Mouse (Mus musculus): ENCODE results near the gene Dynlt1b. TPM values are rescaled to one million over a fixed set of nuclear protein-coding genes. Genes with fewer than 3 reads are reported as not detected.
"Not testable (repeated sequence)": the region's sequence is repeated elsewhere in the genome, so short reads cannot be mapped to it uniquely, and the experiment has no call there.

Dynlt1b gene
- polyA plus RNA-seq, 1 experiment from 2014 or later = 317 TPM

GRCm38 (mm10) chr17:6439913-6440312, 10.0 kb downstream of the Dynlt1b start:
- not testable (repeated sequence) for DNase-seq (ENCODE audit: low read depth, low spot score)

GRCm38 (mm10) chr17:6440493-6441077, 10.7 kb downstream of the Dynlt1b start:
- H3K27me3 ChIP-seq; POLR2A ChIA-PET; in situ Hi-C loops (cut with MboI; ENCODE audit: low pct_unique_long_range_greater_than_20kb); CTCF ChIA-PET; ATAC-seq; DNase-seq (ENCODE audit: low read depth, low spot score): not testable (repeated sequence)

More at GRCm38 (mm10) chr17:6439913-6440312, 10.0 kb downstream of the Dynlt1b start:
- CTCF ChIA-PET; in situ Hi-C loops (cut with MboI; ENCODE audit: low pct_unique_long_range_greater_than_20kb); POLR2A ChIA-PET; H3K27me3 ChIP-seq; ATAC-seq: not testable (repeated sequence)

- CTCF ChIA-PET; H3K27me3 ChIP-seq; ATAC-seq; DNase-seq (ENCODE audit: low read depth, low spot score); POLR2A ChIA-PET; in situ Hi-C loops (cut with MboI; ENCODE audit: low pct_unique_long_range_greater_than_20kb): not testable (repeated sequence)
These were observed 11.3 kb downstream of the Dynlt1b start for GRCm38 (mm10) chr17:6441254-6441653.

GRCm38 (mm10) chr17:6442513-6442912, 12.6 kb downstream of the Dynlt1b start:
- CTCF ChIA-PET; in situ Hi-C loops (cut with MboI; ENCODE audit: low pct_unique_long_range_greater_than_20kb); ATAC-seq; DNase-seq (ENCODE audit: low read depth, low spot score); H3K27me3 ChIP-seq; POLR2A ChIA-PET: not testable (repeated sequence)

GRCm38 (mm10) chr17:6445794-6446587, 16.1 kb downstream of the Dynlt1b start:
- ATAC-seq; H3K27me3 ChIP-seq; in situ Hi-C loops (cut with MboI; ENCODE audit: low pct_unique_long_range_greater_than_20kb); DNase-seq (ENCODE audit: low read depth, low spot score); POLR2A ChIA-PET; CTCF ChIA-PET: not testable (repeated sequence)

GRCm38 (mm10) chr17:6448293-6448692, 18.4 kb downstream of the Dynlt1b start:
- CTCF ChIA-PET; in situ Hi-C loops (cut with MboI; ENCODE audit: low pct_unique_long_range_greater_than_20kb); DNase-seq (ENCODE audit: low read depth, low spot score); POLR2A ChIA-PET; H3K27me3 ChIP-seq; ATAC-seq: not testable (repeated sequence)

- POLR2A ChIA-PET; ATAC-seq; in situ Hi-C loops (cut with MboI; ENCODE audit: low pct_unique_long_range_greater_than_20kb); DNase-seq (ENCODE audit: low read depth, low spot score); H3K27me3 ChIP-seq; CTCF ChIA-PET: not testable (repeated sequence)
These were observed 19.3 kb downstream of the Dynlt1b start for GRCm38 (mm10) chr17:6449166-6449565.

- H3K27me3 ChIP-seq; DNase-seq (ENCODE audit: low read depth, low spot score); in situ Hi-C loops (cut with MboI; ENCODE audit: low pct_unique_long_range_greater_than_20kb); ATAC-seq; POLR2A ChIA-PET; CTCF ChIA-PET: not testable (repeated sequence)
These were observed 21.3 kb downstream of the Dynlt1b start for GRCm38 (mm10) chr17:6451205-6451604.

GRCm38 (mm10) chr17:6452689-6453088, 22.8 kb downstream of the Dynlt1b start:
- DNase-seq (ENCODE audit: low read depth, low spot score); CTCF ChIA-PET; POLR2A ChIA-PET; in situ Hi-C loops (cut with MboI; ENCODE audit: low pct_unique_long_range_greater_than_20kb); H3K27me3 ChIP-seq; ATAC-seq: not testable (repeated sequence)

- H3K27me3 ChIP-seq; CTCF ChIA-PET; ATAC-seq; in situ Hi-C loops (cut with MboI; ENCODE audit: low pct_unique_long_range_greater_than_20kb); POLR2A ChIA-PET; DNase-seq (ENCODE audit: low read depth, low spot score): not testable (repeated sequence)
These were observed 24.8 kb downstream of the Dynlt1b start for GRCm38 (mm10) chr17:6454703-6455102.

- ATAC-seq; DNase-seq (ENCODE audit: low read depth, low spot score); CTCF ChIA-PET; in situ Hi-C loops (cut with MboI; ENCODE audit: low pct_unique_long_range_greater_than_20kb); POLR2A ChIA-PET; H3K27me3 ChIP-seq: not testable (repeated sequence)
These were observed 26.0 kb downstream of the Dynlt1b start for GRCm38 (mm10) chr17:6455883-6456282.

GRCm38 (mm10) chr17:6456614-6457402, 26.9 kb downstream of the Dynlt1b start:
- H3K27me3 ChIP-seq; in situ Hi-C loops (cut with MboI; ENCODE audit: low pct_unique_long_range_greater_than_20kb); CTCF ChIA-PET; ATAC-seq; DNase-seq (ENCODE audit: low read depth, low spot score); POLR2A ChIA-PET: not testable (repeated sequence)

GRCm38 (mm10) chr17:6461083-6461595, 31.2 kb downstream of the Dynlt1b start:
- H3K27me3 ChIP-seq; DNase-seq (ENCODE audit: low read depth, low spot score); POLR2A ChIA-PET; ATAC-seq; CTCF ChIA-PET; in situ Hi-C loops (cut with MboI; ENCODE audit: low pct_unique_long_range_greater_than_20kb): not testable (repeated sequence)

GRCm38 (mm10) chr17:6465735-6466134, 35.8 kb downstream of the Dynlt1b start:
- CTCF ChIA-PET; ATAC-seq; H3K27me3 ChIP-seq; DNase-seq (ENCODE audit: low read depth, low spot score); in situ Hi-C loops (cut with MboI; ENCODE audit: low pct_unique_long_range_greater_than_20kb); POLR2A ChIA-PET: not testable (repeated sequence)

All from Patski (cell line).